Mouse (Mus musculus): ENCODE data around the gene Pten.

Pten gene

DNA sequence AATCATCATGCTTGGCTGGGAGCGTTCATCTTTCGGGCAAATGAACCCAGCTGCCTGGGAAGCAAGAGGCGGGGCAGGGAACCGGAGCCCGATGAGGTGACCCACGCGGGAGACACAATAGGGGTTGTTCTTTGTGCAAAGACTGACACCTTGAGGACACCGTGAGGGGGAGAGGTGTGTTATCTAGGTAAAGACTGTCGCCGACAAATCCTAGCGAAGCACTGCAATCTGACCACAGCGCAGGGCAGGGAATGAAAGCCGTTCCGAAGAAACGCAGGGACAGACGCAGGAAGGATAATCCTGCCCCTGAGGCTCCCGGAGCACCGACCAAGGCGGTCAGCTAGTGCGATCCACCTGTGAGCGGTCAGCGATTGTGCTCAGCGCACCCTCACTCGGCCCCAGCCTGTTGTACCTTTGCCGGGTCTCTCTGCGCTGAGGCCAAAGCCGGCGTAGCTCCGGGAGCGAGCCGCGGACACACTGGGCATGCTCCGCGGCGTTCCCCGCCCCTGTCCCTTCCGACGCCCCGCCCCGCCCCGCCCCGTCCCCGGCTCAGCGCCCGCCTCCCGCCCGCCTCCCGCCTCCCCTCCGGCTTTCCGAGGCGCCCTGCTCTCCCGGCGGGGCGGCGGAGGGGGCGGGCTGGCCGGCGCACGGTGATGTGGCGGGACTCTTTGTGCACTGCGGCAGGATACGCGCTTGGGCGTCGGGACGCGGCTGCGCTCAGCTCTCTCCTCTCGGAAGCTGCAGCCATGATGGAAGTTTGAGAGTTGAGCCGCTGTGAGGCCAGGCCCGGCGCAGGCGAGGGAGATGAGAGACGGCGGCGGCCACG, at the start of gene Pten:
Gene Pten (plus strand): TSS at position 598 of the 826 bp plus-strand sequence.
- DNase-seq (ENCODE audit: low read depth, low spot score): peak; percentile 93

GRCm38 (mm10) chr19:32708996-32709395, 48.3 kb upstream of the Pten start:
- DNase-seq (ENCODE audit: low read depth, low spot score): no peak

DNA sequence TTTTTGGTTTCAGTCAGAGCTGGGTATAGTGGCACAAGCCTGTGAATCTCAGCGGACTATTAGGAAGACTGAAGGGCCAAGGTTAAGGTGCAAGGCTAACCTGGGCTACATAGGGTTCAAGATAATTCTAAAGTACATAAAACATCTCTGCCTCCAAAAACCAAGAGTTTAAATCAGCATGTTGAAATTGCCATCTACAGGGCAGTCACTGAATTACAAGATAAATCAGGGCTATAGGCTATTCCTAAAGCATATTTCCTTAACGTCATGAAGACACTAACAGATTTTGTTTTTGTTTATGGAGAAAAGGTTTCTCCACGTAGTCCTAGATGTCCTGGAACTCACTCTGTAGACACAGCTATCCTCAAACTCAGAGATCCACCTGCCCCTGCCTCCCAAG, 47.0 kb upstream of the Pten start:
- DNase-seq (ENCODE audit: low read depth, low spot score): no peak

DNA sequence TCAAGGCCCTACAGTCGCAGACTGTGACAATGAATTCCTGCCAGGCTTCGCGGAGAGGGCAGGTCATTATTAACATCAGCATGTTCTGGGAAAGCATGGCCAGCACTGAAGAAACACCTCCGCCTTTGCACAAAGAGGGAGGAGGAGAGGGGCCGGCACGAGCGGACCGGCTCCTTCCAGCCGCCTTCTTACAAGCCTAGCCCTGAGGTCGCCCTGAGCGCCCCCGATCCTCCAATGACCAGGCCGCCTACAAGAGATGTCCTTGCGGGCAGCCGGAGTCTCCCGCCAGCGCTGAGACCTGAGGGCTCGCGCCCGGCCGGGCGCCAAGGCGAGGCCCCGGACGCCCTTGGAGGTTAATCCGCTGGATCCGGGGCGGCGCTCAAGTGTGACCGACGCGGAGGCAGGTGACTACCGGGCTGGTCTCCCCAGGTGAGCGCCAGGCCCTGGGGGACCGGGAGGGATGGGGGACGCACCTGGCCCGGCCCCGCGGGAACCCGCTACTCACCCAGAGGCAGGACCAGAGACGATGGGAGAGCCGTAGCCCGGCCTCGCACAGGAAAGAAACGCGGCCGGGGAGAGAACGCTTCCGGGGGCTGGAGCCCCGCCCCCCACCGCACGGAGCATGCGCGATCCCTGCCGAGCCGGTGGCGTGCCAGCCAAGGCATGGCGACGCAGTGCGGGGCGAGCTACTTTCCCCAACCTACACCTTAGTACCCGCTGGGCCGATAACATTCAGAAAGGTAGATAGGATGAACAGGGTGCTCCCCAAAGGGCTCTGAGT, 45.3 kb upstream of the Pten start:
- DNase-seq (ENCODE audit: low read depth, low spot score): peak; percentile 83

GRCm38 (mm10) chr19:32712588-32713042, 44.7 kb upstream of the Pten start:
- DNase-seq (ENCODE audit: low read depth, low spot score): peak; percentile 63

DNA sequence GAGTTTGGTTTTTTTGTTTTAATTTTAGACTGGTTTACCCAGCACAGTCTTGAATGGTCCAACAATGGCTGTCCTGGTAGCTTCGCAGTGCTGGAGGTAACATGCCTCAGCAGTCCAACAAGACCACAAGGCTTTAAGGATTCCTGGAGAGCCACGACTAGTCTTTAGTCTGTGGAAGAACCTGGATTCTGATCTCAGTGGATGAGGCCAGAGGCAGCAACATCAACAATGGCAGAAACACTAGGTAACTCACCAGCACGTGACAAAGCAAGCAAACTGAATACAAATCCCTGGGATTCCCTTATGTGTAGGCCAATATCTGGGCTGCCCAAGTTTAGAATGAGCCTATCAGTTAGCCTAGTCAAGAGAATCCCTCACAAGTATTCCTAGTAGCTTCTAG, 43.8 kb upstream of the Pten start:
- no peak for DNase-seq (ENCODE audit: low read depth, low spot score)

DNA sequence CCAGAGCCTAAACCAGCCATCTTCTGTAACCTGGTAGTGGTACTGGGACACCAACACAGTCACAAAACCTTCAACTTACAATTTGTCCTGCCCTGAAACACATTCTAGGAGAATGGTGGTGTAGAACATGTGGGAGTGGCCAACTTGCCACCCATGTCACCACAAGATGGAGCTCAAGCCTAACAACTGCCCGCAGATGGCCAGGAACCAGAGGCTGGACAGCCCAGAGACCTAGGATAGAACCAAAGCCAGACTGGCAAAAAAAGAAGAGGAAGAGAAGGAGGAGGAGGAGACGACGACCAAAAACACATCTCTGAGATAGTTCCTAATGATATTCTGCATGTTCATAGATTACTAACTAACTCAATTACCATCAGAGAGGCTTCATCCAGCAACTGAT, 42.1 kb upstream of the Pten start:
- DNase-seq (ENCODE audit: low read depth, low spot score): peak; percentile 69

GRCm38 (mm10) chr19:32715681-32716080, 41.6 kb upstream of the Pten start:
- no peak for DNase-seq (ENCODE audit: low read depth, low spot score)

GRCm38 (mm10) chr19:32717590-32717989, 39.7 kb upstream of the Pten start:
- no peak for DNase-seq (ENCODE audit: low read depth, low spot score)

- no peak for DNase-seq (ENCODE audit: low read depth, low spot score)
Observed at GRCm38 (mm10) chr19:32720319-32720718, 37.0 kb upstream of the Pten start.

DNA sequence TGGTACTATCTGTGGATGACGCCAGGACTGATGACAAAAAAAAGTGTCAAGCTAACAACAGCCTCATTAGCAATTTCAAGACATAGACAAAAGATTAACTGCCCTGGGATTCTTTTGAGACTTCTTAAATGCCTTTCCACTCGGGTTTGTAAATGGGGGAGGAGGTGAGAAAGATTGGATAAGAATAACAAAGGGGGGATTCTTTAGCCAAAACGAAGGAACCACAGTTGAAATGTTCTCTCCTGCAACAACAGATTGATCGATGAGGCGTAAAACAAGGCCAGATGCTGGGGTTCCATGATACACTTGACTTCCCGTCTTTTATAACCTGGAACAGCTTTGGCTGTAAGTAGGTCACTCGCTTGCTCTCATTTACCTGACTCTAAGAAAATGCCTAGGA, 33.5 kb upstream of the Pten start:
- no peak for DNase-seq (ENCODE audit: low read depth, low spot score)

DNA sequence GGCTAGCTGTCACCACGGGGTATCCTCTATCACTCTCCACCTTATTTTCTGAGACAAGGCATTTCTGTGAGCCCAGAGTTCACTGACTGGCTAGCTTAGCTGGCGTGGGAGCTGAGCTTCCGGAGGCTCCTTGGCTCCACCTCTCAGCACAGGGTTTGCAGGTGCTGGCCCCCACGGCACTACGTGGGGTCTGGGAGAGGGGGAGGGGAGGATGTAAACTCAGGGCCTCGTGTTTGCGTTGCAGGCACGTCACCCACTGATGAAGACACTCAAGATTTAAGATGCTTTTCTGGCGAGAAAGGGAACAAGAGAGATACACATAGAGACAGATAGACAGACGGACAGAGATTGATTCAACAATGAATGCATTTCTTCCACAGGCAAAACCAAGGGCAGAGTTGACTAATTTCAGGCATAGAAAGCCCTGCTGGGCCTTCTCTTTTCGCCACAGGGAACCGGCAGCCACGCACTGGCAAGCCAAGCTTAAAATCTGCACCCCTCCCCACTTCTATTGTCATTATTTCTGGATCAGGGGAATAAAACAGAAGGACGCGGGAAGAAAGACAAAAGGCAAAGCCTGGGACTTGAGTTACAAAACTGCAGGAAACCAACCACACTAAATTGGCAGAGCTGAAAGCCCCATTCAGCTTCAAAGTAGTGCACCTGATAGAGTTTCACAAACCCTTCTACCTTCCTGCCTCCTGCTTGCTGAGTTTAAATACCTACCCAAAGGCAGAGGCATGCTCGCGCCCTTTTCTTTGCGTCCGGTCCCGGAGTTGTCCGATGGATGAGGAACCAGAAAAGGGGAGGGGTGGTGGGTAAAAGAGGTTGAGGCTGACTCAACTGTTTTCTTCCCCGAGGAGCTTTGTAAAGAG, 30.6 kb upstream of the Pten start:
- DNase-seq (ENCODE audit: low read depth, low spot score): no peak

DNA sequence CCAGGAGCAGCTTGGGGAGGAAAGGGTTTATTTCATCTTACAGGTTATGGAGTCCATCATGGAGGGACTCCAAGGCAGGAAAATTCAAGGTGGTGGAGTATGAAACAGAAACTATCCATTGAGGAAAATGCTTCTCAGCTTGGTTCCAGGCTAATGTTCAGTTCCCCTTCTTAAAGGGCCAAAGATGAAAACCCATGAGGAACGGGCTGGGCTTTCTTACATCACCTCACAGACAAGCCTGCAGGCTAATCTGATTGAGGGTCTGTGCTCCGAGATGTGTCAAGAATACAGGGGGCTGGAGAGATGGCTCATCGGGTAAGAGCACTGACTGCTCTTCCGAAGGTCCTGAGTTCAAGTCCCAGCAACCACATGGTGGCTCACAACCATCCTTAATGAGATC, 27.5 kb upstream of the Pten start:
- DNase-seq (ENCODE audit: low read depth, low spot score): no peak

GRCm38 (mm10) chr19:32732922-32733321, 24.4 kb upstream of the Pten start:
- DNase-seq (ENCODE audit: low read depth, low spot score): no peak

- DNase-seq (ENCODE audit: low read depth, low spot score): no peak
Observed at GRCm38 (mm10) chr19:32737844-32738243, 19.5 kb upstream of the Pten start.

DNA sequence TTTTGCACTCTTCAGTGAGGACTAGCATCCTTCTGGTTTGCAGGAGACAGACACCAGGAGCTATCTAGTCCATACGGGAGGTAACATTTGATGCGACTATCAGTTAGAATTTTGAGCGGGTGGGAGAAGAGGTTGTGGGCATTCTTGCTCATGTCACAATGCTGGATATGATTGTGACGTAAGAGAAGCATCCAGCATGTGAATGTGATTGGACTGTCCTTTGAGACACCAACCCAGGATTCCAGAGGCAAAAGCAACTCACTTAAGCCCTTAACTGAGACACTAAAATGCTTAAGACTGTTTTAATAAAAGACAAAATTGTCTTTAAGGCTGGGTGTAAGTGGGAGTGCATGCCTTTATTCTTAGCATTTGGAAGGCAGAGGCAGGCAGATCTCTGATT, 17.6 kb upstream of the Pten start, which contains the start of gene Atad1:
Gene Atad1 (minus strand): TSS at position 101 of the 400 bp plus-strand sequence.
- no peak for DNase-seq (ENCODE audit: low read depth, low spot score)

- no peak for DNase-seq (ENCODE audit: low read depth, low spot score)
Observed at GRCm38 (mm10) chr19:32740641-32741345, 16.5 kb upstream of the Pten start.

DNA sequence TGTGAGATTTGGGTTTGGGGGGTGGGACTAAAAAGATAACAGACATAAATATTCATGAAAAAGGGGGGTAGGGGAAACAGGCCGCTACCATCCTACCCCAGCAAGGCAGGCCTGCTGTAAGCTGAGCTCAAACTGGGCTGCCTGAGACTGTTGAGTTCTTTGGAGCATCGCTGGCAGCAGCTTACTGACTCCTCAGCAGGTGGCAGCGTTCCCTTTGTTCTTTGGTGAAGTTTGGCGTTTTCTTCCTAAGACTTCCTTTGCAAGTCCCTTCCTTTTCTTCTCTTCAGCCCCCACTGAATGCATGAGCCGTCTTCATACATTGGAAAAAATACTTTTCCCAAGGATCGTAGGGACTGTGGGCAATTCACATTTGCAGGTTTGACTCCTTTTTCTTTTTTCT, 7.9 kb upstream of the Pten start:
- DNase-seq (ENCODE audit: low read depth, low spot score): no peak

DNA sequence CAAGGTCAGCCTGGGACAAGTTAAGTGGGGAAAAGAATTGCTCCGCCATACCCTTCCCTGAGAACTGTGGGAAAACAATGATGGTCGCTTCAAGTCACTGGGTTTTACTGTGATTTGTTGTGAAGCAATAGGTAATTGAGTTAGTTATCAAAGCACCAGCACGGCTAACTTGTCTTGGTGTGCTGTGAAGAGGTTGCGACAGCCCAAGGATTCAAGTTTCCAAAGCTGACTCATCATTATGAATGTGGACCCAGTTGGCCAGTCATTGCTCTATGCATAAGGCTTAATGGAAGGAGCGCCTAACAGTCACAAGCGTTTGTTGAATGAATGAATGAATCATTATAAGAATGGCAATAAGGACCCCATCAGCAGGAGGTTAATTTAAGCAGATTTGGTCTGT, 4.9 kb upstream of the Pten start:
- no peak for DNase-seq (ENCODE audit: low read depth, low spot score)

DNA sequence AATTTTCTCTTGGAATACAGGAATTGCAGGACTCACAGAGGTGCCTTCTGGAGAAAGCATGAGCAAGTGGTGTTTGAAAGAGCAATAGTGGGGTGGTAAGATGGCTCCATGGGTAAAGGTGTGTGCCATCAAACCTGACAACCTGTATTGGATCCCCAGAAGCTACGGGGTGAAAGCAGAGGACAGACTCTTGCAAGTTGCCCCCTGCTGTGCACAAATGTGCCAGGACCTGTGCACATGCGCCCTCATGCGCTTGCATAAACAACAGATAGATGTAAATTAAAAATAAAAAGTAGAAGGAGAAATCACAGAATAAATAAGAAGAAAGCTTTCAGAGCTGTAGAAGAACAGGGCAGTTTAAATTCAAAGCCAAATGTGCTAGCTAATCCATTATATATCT, 3.9 kb upstream of the Pten start:
- no peak for DNase-seq (ENCODE audit: low read depth, low spot score)

Data from forelimb bud, embryonic 11.5 days (tissue).